Mouse (Mus musculus): ENCODE measurements around the gene Hcn1.
"Not testable (repeated sequence)": the region's sequence is repeated elsewhere in the genome, so short reads cannot be mapped to it uniquely, and the experiment has no call there.

Hcn1 gene

GRCm38 (mm10) chr13:117877787-117878186, 275.7 kb downstream of the Hcn1 start:
- in situ Hi-C loops (cut with MboI, MseI): no loop called here

GRCm38 (mm10) chr13:117880471-117881225, 278.5 kb downstream of the Hcn1 start:
- in situ Hi-C loops (cut with MboI, MseI): no loop called here

GRCm38 (mm10) chr13:117892076-117892475, 290.0 kb downstream of the Hcn1 start:
- in situ Hi-C loops (cut with MboI, MseI): no loop called here

DNA sequence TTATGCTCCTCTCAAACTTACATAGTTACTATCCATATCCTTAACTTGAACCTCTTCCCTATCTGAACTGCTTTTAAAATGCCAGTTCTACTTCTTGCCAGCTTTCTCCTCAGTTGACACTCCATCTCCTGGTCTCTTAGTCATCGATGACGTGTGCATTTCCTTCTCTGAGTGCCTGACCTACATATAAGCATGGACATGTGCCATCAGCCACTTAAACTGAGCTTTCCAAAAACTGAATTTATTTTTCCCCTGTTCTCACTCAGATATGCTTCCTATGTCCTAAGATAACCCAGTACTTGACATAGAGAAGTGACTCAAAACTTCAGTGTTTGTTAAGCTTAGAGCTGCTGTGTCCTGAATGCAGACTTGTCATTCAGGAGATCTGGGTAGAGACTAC, 295.9 kb downstream of the Hcn1 start:
- in situ Hi-C loops (cut with MboI, MseI): no loop called here

DNA sequence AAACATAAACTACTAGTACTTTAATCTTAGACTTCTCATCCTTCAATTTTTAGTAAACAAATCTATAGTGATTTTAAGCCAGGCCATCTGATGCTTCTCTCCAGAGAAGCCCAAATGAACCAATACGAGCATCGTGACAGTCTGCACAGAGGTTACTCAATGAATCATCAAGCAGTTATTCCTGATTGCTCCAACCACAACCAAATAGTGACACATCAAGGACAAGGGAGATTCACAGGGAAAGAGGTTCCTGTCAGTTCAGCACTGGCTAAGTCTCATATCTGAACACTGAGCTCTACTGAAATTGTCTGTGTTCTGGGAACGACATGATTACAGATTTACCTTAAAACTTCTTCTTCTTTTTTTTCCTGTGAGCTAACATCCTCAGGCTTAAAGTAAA, 305.7 kb downstream of the Hcn1 start:
- in situ Hi-C loops (cut with MboI, MseI): no loop called here

GRCm38 (mm10) chr13:117929734-117930133, 327.6 kb downstream of the Hcn1 start:
- in situ Hi-C loops (cut with MboI, MseI): no loop called here

- in situ Hi-C loops (cut with MboI, MseI): no loop called here
Measured at GRCm38 (mm10) chr13:117931746-117932145, 329.6 kb downstream of the Hcn1 start.

DNA sequence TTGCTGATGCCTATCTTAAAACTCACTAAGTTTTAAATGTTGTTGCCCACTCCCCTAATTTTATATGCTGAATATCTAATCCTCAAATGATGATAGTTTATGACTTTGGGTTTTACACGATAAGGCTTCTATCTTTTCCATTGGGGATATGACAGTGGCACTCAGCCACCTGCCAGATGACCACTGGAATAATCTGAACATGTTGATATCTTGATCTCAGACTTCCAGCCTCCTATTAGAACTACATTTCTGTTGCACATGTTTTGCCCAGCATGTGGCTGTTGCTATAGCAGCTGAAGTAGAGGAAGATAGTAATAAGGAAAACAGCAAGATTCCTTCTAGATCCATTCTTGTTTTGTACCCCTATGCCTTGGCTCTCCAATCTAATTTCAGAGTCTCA, 336.6 kb downstream of the Hcn1 start:
- in situ Hi-C loops (cut with MboI, MseI): no loop called here

DNA sequence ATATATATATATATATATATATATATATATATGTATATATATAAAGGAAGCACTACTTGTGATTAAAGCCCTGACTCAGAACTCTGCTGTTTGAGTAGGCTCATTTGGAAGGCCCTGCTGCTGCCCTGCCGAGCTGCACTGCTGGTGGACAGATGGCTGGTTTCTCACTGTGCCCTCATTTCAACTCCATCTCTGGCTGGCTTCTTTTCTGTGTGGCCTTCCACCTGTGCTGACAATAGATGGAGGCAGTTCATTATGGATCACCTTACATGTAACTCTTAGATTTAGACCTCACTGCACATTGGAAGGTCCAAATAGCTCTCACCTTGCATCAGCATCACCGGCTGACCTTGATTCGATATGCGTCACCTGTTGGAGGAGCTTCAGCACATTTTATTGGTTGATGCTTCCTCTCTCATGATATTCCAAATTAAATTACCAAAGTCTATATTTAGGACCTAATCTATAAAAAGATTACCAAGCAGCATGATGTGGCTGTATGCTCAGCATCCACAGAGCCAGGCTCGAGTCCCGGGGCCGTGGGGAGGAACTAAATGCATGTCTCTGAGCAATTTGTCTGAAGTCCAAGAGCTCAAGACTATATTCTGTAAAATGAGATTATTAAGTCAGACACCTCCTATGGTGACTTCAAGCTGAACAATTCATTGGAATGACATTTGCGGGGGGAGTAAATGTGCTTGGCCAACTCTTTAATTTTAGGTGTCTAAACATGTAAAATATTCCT, 338.6 kb downstream of the Hcn1 start:
- in situ Hi-C loops (cut with MboI, MseI): no loop called here

- in situ Hi-C loops (cut with MboI, MseI): no loop called here
Measured at GRCm38 (mm10) chr13:117946843-117947242, 344.7 kb downstream of the Hcn1 start.

DNA sequence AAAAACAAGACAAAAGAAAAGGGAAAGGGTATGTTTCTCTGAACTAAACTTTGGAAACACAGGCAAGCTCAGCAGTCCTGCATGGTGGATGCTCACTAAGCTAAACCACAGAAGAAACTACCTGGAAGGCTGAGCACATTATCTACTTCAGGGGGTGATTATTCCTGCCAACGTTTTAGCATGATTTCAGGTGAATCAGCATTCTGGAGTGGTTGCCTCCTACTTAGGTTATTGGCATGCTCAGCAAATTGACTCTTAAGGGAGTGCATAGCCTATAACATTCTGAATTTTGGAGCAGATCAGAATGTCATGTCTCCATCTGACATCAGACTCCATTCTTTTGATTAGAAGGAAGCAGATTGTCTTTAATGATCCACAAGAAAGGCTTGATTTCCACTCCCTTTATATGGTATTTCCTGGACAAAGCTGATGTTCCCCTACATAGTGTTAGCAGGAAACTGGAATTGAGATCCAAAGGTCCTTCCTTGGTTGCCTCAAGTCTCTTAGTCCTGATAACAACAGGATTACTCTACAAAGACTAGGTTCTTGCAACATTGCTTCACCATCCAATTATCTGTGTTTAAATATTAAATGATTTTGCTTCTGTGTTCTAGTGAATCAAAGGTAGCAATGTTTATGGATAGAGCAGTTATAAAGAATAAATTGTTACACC, 345.7 kb downstream of the Hcn1 start:
- in situ Hi-C loops (cut with MboI, MseI): no loop called here

GRCm38 (mm10) chr13:117958496-117959421, 356.6 kb downstream of the Hcn1 start:
- in situ Hi-C loops (cut with MboI, MseI): no loop called here

DNA sequence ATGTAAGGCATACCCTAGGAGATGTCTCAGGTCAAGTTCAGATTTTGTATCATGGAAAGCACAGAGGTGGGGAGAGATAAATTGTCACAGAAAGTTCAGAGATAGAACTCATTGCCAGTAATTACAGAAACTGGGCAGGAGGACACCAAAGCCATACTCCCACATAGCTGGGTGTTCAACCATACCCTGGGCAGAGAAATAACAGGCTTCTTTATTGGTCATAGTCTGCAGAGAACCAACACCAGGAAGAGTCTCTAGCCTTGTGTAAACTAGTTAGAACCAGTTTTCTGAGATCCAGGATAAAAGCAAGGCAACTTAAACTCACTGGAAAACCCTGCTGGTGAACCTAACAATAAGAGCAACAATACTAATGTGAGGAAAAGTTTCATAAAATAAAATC, 362.5 kb downstream of the Hcn1 start:
- in situ Hi-C loops (cut with MboI, MseI): no loop called here

- in situ Hi-C loops (cut with MboI, MseI): no loop called here
Measured at GRCm38 (mm10) chr13:117975382-117975781, 373.3 kb downstream of the Hcn1 start.

DNA sequence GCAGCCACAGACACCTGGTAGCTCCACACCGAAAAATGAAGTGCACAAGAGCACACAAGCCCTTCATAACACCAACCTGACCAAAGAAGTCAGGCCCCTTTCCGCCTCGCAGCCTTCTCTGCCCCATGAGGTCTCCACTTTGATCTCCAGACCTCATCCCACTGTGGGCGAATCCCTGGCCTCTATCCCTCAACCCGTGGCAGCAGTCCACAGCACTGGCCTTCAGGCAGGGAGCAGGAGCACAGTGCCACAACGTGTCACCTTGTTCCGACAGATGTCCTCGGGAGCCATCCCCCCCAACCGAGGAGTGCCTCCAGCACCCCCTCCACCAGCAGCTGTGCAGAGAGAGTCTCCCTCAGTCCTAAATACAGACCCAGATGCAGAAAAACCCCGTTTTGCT, 373.7 kb downstream of the Hcn1 start:
- in situ Hi-C loops (cut with MboI, MseI): no loop called here

DNA sequence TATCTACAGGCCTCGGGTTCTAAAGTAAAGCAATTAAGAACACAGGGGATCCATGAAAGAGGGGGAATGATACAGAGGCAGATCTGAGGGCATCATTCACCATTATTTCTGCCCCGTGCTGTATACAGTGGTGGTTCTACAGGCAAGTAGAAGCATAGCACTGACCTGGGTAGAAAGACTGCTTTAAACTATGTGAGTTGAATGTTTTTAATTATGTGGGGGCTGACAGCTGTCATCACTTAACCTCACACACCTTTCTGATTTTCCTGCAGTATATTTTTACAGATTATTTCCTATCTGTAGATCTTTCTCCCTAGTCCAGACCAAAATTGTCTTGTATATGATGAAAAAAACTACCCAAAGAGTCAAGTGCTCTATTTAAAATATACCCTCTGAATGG, 382.2 kb downstream of the Hcn1 start:
- in situ Hi-C loops (cut with MboI, MseI): no loop called here

DNA sequence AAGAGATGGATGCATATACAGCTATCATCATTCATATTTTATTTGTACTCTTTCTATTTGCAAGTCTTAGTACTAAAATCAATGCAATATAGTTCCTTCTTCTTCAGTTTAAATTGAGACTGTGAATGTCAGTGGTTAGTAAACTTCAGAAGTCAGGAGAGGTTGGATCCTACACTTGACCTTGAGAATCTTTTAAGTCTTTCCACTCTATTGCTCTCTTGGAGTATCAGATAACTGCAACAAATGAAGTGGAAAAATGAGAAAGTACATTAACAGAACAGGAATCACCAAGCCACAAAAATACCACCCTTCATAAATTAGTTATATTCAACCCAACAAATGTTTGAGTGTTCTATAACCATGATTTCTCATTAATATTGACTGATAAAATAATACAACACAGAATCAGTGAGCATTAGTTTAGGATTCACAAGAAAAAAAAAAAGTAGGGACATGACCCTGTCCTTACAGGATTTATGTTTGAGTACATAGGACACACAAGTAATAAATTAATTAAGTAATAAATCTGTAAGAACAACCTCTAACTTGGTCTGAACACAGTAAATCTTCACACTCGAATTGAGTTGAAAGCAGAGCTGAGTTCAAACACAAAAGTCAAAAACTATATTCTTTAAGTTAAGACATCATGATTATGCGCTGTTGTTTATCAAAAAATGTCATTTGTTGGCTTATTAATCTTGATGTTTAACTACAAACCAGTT, 397.8 kb downstream of the Hcn1 start:
- in situ Hi-C loops (cut with MboI, MseI): no loop called here

DNA sequence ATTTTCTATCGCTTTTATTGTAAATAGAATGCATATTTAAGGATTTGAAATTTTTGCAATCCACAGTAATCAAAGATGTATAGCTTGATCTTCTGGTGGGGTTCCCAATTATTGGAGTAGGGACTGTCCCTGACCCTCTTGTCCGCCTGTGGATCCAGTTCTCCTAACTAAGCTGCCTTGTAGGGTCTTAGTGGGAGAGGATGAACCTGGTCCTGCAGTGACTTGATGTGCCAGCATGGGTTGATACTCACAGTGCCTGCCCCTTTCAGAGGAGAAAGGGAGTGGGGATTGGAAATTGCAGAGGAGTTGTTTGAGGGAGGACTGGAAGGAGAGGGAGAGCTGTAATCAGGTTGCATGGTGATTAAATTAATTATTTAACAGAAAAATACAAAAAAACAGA, 398.4 kb downstream of the Hcn1 start:
- in situ Hi-C loops (cut with MboI, MseI): no loop called here

GRCm38 (mm10) chr13:118021176-118021575, 419.1 kb downstream of the Hcn1 start:
- in situ Hi-C loops (cut with MboI, MseI): no loop called here

DNA sequence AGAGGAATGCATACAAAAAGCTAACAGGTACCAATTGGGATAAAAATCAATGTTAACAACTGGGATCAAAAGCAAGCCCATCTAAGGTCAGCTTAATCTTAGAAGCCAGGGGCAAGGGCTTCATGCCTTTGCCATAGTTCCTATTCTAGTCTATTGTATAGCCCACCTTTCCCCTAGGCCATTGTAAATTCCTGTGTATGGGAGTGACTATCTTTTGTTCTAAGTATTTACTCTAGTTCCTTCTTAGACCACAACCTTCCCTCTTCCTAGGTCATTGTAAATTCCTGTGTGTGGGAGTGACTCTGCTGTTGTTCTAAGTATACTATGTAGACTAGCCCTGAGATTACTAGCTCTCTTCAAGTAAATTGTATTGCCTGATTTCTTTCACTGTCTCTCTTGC, 420.8 kb downstream of the Hcn1 start:
- in situ Hi-C loops (cut with MboI, MseI): not testable (repeated sequence)

GRCm38 (mm10) chr13:118023381-118023780, 421.3 kb downstream of the Hcn1 start:
- in situ Hi-C loops (cut with MboI, MseI): no loop called here
